Mouse (Mus musculus) embryonic facial prominence, embryonic 14.5 days (tissue): ENCODE results near the gene Zfp704. TPM values are rescaled to one million over a fixed set of nuclear protein-coding genes. Genes with fewer than 3 reads are reported as not detected.
A peak's percentile ranks its signal among the peaks of the same experiment; 100 is the strongest.
"Not testable (repeated sequence)": the region's sequence is repeated elsewhere in the genome, so short reads cannot be mapped to it uniquely, and the experiment has no call there.

Source experiments
- ATAC-seq: fragments of 200-750 bp; cut with Nextera tagmentation; 2 replicates; pipeline ENCODE4 v1.8.0; 2017; ENCODE audit warnings: low read depth, moderate number of reproducible peaks, moderate TSS enrichment
- DNase-seq: peaks from one replicate; pipeline ENCODE4 v3.0.0-alpha.2; 2015; ENCODE audit warnings: low spot score
- H3K27ac ChIP-seq: fragments of 300-500 bp; sonication (generic); replicated peaks from 2 replicates; pipeline ENCODE4 v1.5.1; 2014; ENCODE audit warnings: low read depth, mild to moderate bottlenecking, low read length, moderate library complexity
- H3K27me3 ChIP-seq: fragments of 300-500 bp; sonication (generic); replicated peaks from 2 replicates; pipeline ENCODE4 v1.6.1; 2014; ENCODE audit warnings: low read length; ENCODE audit not compliant: control insufficient read depth, insufficient read depth
- H3K36me3 ChIP-seq: fragments of 300-500 bp; sonication (generic); 2 replicates; pipeline ENCODE4 v1.6.1; 2014; ENCODE audit warnings: low read length, mixed read lengths; ENCODE audit not compliant: control insufficient read depth, insufficient read depth
- H3K4me1 ChIP-seq: fragments of 300-500 bp; sonication (generic); 2 replicates; pipeline ENCODE4 v1.6.1; 2014; ENCODE audit warnings: antibody characterized with exemption, low read length; ENCODE audit not compliant: control insufficient read depth, insufficient read depth
- H3K4me2 ChIP-seq: fragments of 300-500 bp; sonication (generic); 2 replicates; pipeline ENCODE4 v1.6.1; 2014; ENCODE audit warnings: low read depth, mild to moderate bottlenecking, low read length, moderate library complexity, mixed read lengths
- H3K4me3 ChIP-seq: fragments of 300-500 bp; sonication (generic); 2 replicates; pipeline ENCODE4 v1.5.1; 2014; ENCODE audit warnings: low read depth, mild to moderate bottlenecking, low read length
- H3K9ac ChIP-seq: fragments of 300-500 bp; sonication (generic); 2 replicates; pipeline ENCODE4 v1.6.1; 2014; ENCODE audit warnings: low read depth, mild to moderate bottlenecking, low read length, moderate library complexity, mixed read lengths
- H3K9me3 ChIP-seq: fragments of 300-500 bp; sonication (generic); 2 replicates; pipeline ENCODE4 v1.6.1; 2016; ENCODE audit warnings: low read length; ENCODE audit not compliant: control insufficient read depth
- WGBS: fragments of 180-500 bp; shearing (Covaris S2); extraction: QIAGEN DNeasy Blood & Tissue Kit; methylation state at CpG from one replicate; pipeline ENCODE4 v1.1.7; 2014; 5-methylcytosine and 5-hydroxymethylcytosine counted together
- polyA plus RNA-seq: library from polyadenylated mRNA; unstranded; fragments of >200 nt; fragmentation: Nextera tagmentation; extraction: Ambion mirVana; gene quantifications from 2 replicates; pipeline ENCODE4 v1.2.1, GENCODE M21; 2014

Gene Zfp704
- polyA plus RNA-seq, 1 experiment from 2014 or later: 11.7 TPM

DNA sequence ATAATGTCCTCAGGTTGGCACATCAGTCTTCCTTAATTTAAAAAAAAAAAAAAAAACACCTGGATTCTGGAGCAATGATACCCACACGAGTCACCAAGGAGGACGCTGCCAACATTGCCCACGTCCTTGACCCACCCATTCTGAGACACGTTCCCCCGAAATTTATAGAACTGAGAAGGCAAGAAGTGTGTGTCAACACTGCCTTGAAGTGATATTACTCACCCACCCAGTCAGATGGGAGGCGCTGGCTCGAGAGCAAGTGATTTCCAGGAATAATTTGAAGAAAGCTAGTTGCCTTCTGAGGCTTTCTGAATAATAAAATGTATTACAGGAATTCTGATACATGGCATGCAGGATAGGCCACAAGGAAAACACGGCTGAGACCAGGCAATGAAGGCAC is 37.6 kb downstream of the Zfp704 start:
- 81% methylated on average over 8 of the region's 8 CpGs for WGBS

DNA sequence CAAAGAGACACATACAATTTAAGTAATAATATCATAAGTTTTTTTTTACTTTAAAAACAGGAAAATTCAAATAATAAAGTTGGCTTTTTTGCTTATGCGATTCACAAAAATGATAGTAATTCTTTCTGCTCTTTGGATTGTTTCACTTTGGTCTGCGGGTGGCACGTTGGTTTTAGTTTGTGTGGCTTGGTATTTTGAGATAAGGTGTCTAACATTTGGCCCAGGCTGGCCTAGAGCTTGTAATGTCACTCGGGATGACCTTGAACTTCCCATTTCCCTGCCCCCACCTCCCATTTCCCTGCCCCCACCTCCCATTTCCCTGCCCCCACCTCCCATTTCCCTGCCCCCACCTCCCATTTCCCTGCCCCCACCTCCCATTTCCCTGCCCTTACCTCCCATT is 39.1 kb downstream of the Zfp704 start:
- Histone ChIP-seq H3K4me3 (no peak overlapping the region), H3K9ac (no peak overlapping the region), H3K4me1 (peaks cover 28% of the 10 kb centered on the region), H3K4me2 (no peak overlapping the region), H3K27ac (no peak overlapping the region), H3K27me3 (no peaks in the 10 kb centered on the region), H3K9me3 (no peaks in the 10 kb centered on the region), H3K36me3 (no peaks in the 10 kb centered on the region)
- ATAC-seq (no peak), DNase-seq (no peak)
- WGBS: 88% methylated on average over 4 of the region's 4 CpGs

More for the DNA sequence above, 37.6 kb downstream of the Zfp704 start:
- Histone ChIP-seq H3K27me3 (no peaks in the 10 kb centered on the region), H3K4me2 (no peak overlapping the region), H3K36me3 (no peaks in the 10 kb centered on the region), H3K9ac (no peak overlapping the region), H3K4me1 (peaks cover 35% of the 10 kb centered on the region), H3K27ac (no peak overlapping the region; the same call in 1 of the 2 replicates), H3K9me3 (no peaks in the 10 kb centered on the region), H3K4me3 (no peak overlapping the region)
- DNase-seq: no peak
- no peak for ATAC-seq

DNA sequence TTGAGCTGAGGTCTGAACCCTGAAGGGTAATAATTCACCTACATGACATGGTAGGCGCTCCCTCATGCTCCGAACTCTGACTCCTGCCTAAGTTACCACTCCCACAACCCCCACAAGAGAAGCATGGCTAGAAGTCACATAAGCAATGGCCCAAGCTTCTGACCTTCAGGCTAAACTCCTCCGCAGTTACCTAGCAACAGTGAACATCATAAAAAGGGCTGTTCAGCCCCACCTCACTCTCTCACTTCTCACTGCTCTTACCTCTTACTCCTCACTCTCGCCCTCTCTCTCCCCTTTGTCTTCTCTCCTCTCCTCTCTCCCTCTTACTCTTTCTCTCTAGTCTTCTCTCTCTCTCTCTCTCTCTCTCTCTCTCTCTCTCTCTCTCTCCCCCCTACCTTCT is 40.2 kb downstream of the Zfp704 start:
- 94% methylated on average over 4 of the region's 4 CpGs for WGBS

GRCm38 (mm10) chr3:9568565-9569228 is 41.2 kb downstream of the Zfp704 start:
- Histone ChIP-seq H3K4me2 (no peak overlapping the region), H3K27me3 (no peaks in the 10 kb centered on the region), H3K27ac (peak overlapping the region; percentile 11)

More for the DNA sequence above, 40.2 kb downstream of the Zfp704 start:
- not testable (repeated sequence) for H3K4me3 ChIP-seq, H3K9me3 ChIP-seq, H3K27ac ChIP-seq, H3K27me3 ChIP-seq, H3K4me2 ChIP-seq, H3K9ac ChIP-seq, H3K36me3 ChIP-seq, DNase-seq, ATAC-seq
- H3K4me1 ChIP-seq: peaks cover 23% of the 10 kb centered on the region

DNA sequence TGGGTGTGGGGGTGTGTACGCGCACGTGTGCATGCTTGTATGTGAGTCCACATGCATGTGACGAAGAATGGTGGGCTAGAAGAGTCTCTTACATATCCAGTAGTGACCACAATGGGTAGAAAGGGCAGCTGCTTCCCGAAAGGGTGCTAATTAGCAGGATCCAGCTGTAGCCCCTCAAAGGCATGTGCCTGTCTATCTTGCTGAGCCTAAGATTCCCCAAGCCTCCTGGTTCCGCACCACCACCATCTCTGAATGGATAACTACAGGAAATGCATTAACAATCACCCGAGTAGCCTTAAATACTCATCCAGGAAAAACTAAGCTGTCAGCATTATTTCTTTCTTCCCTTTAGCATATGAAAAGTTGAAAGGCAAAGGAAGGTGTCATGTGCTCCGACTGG is 41.9 kb downstream of the Zfp704 start:
- ATAC-seq (no peak), DNase-seq (no peak)
- Histone ChIP-seq H3K4me1 (peaks cover 10% of the 10 kb centered on the region; the same call in 1 of the 2 replicates), H3K27me3 (no peaks in the 10 kb centered on the region), H3K27ac (no peak overlapping the region), H3K9me3 (no peaks in the 10 kb centered on the region), H3K4me2 (no peak overlapping the region), H3K4me3 (no peak overlapping the region), H3K9ac (no peak overlapping the region), H3K36me3 (0 out of 2 replicates have a peak, but pooled peaks cover 7% of the 10 kb centered on the region)
- 71% methylated on average over 8 of the region's 8 CpGs for whole genome bisulfite sequencing

More at GRCm38 (mm10) chr3:9568565-9569228, 41.2 kb downstream of the Zfp704 start:
- ATAC-seq: peak; percentile 46; the same call in 1 of the 2 replicates
- DNase-seq: peak; percentile 68
- H3K36me3 ChIP-seq: 0 out of 2 replicates have a peak, but pooled peaks cover 7% of the 10 kb centered on the region
- H3K9ac ChIP-seq: no peak overlapping the region
- H3K4me1 ChIP-seq: peaks cover 13% of the 10 kb centered on the region
- no peaks in the 10 kb centered on the region for H3K9me3 ChIP-seq
- 56% methylated on average over 10 of the region's 10 CpGs for WGBS
- no peak overlapping the region for H3K4me3 ChIP-seq

GRCm38 (mm10) chr3:9566831-9567230 is 43.1 kb downstream of the Zfp704 start:
- DNase-seq: no peak
- H3K9ac ChIP-seq: no peak overlapping the region
- peaks cover 10% of the 10 kb centered on the region; the same call in 1 of the 2 replicates for H3K4me1 ChIP-seq
- H3K9me3 ChIP-seq: no peaks in the 10 kb centered on the region
- no peak overlapping the region for H3K4me3 ChIP-seq
- H3K27me3 ChIP-seq: no peaks in the 10 kb centered on the region
- H3K27ac ChIP-seq: no peak overlapping the region
- 0 out of 2 replicates have a peak, but pooled peaks cover 7% of the 10 kb centered on the region for H3K36me3 ChIP-seq
- ATAC-seq: no peak
- WGBS: 77% methylated on average over 3 of the region's 3 CpGs
- no peak overlapping the region for H3K4me2 ChIP-seq

GRCm38 (mm10) chr3:9563562-9563961 is 46.3 kb downstream of the Zfp704 start:
- ATAC-seq (no peak), DNase-seq (no peak)
- no peaks in the 10 kb centered on the region for H3K27me3 ChIP-seq
- peaks cover 8% of the 10 kb centered on the region; the same call in 1 of the 2 replicates for H3K4me1 ChIP-seq
- no peak overlapping the region for H3K27ac ChIP-seq
- no peaks in the 10 kb centered on the region for H3K9me3 ChIP-seq
- no peak overlapping the region for H3K4me3 ChIP-seq
- H3K9ac ChIP-seq: no peak overlapping the region
- 0 out of 2 replicates have a peak, but pooled peaks cover 7% of the 10 kb centered on the region for H3K36me3 ChIP-seq
- H3K4me2 ChIP-seq: no peak overlapping the region
- WGBS: 78% methylated on average over 7 of the region's 7 CpGs

GRCm38 (mm10) chr3:9562649-9563328 is 47.1 kb downstream of the Zfp704 start:
- ATAC-seq (no peak), DNase-seq (no peak)
- 82% methylated on average over 11 of the region's 11 CpGs for WGBS
- Histone ChIP-seq H3K9me3 (no peaks in the 10 kb centered on the region), H3K27me3 (no peaks in the 10 kb centered on the region), H3K9ac (no peak overlapping the region), H3K36me3 (0 out of 2 replicates have a peak, but pooled peaks cover 7% of the 10 kb centered on the region), H3K4me1 (no peaks in the 10 kb centered on the region; the same call in 1 of the 2 replicates), H3K4me2 (no peak overlapping the region), H3K4me3 (no peak overlapping the region), H3K27ac (no peak overlapping the region)
